Mouse (Mus musculus) liver, embryonic 14.5 days (tissue): Measurements from ENCODE around the gene Prl2c3.
"Not testable (repeated sequence)": the region's sequence is repeated elsewhere in the genome, so short reads cannot be mapped to it uniquely, and the experiment has no call there.

Source experiments
- CTCF ChIP-seq: IDR thresholded peaks from 2 replicates; pipeline ENCODE4 v1.5.1; 2016; ENCODE audit warnings: antibody characterized with exemption, low read depth, control low read depth
- EP300 ChIP-seq: IDR thresholded peaks from 2 replicates; pipeline ENCODE4 v1.6.1; 2016; ENCODE audit warnings: antibody characterized with exemption, low read depth

- not testable (repeated sequence) for TF ChIP-seq CTCF, EP300
Observed at GRCm38 (mm10) chr13:12808793-12809512, 9.1 kb upstream of the Prl2c3 start.
